Mouse (Mus musculus) liver, postnatal 0 days (tissue): ENCODE measurements around the gene Arrdc2.

ENCODE experiments used
- CTCF ChIP-seq: sonication (generic); IDR thresholded peaks from 2 replicates; pipeline ENCODE4 v1.5.1; 2016; ENCODE audit warnings: antibody characterized with exemption, low read depth
- EP300 ChIP-seq: IDR thresholded peaks from 2 replicates; pipeline ENCODE4 v1.6.1; 2016; ENCODE audit warnings: antibody characterized with exemption, low read depth, mild to moderate bottlenecking

DNA sequence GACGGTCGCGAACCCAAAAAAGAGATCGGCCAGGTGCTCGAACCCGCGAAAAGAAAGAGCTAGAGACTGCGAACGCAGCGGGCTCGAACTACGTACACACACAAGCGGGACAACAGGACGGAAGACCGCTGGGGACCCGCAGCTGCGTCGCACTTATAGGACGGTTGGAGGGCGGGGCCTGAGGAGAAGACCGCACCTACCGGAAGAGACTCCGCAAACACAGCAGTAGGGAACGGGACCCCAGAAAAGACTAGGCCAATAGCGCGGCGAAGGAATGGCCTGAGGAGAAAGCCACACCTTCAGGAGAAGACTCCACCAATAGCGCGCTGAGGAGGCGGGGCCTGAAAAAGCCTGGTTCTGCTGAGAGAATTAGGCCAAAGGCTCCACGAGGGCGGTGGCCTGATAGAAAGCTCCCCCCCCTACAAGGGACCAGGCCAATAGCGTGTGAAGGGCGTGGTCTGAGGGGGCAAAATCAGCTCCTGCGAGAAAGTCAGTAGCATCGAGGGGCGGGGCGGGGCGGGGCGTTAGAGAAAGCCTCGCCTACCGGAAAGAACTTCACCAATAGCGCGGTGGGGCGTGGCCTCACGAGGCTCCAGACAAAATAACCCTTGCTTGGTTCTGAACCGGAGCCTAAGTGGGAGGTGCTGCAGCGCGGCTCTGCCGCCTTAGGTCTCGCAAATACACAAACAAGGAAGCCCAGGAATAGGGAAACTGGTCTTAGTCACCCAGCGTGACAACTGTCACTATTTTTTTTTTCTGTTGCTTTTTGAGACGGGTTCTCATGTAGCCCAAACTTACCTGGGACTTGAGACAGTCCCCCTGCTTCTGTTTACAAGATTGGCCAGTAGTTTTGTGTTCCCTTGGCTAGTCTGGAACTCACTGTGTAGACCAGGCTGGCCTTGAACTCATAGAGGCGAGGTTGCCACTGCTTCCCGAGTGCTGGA, at the start of gene Arrdc2:
- TF ChIP-seq CTCF (peak; percentile 8; the same call in 1 of the 2 replicates), EP300 (peak; percentile 74; the same call in 1 of the 2 replicates)
